Mouse (Mus musculus): ENCODE results near the gene Ilf3. TPM values are rescaled to one million over a fixed set of nuclear protein-coding genes. Genes with fewer than 3 reads are reported as not detected.

The Ilf3 gene
- polyA plus RNA-seq, 1 experiment from 2014 or later = 284 TPM

GRCm38 (mm10) chr9:21369080-21369479 is 1.4 kb downstream of the Ilf3 start:
- Histone ChIP-seq H3K4me3 (peak overlapping the region; percentile 83), H3K36me3 (peaks cover 16% of the 10 kb centered on the region), H3K9me3 (no peaks in the 10 kb centered on the region), H3K27ac (peak overlapping the region; percentile 88; the same call in 1 of the 2 replicates), H3K4me1 (peaks cover 14% of the 10 kb centered on the region), H3K4me2 (replicated peaks) (peak overlapping the region; percentile 84), H3K27me3 (no peaks in the 10 kb centered on the region), H3K9ac (peak overlapping the region; percentile 91)
- no peak for ATAC-seq (ENCODE audit: insufficient number of reproducible peaks, insufficient read depth, low FRiP score, low TSS enrichment)
- 64% methylated on average over 11 of the region's 11 CpGs for WGBS

- no peaks in the 10 kb centered on the region for H3K9me3 ChIP-seq
- H3K36me3 ChIP-seq = peaks cover 16% of the 10 kb centered on the region
- WGBS = 93% methylated on average over 2 of the region's 2 CpGs
- H3K4me1 ChIP-seq = peaks cover 20% of the 10 kb centered on the region
- no peak overlapping the region for H3K4me3 ChIP-seq
- no peak overlapping the region for H3K9ac ChIP-seq
- no peak for ATAC-seq (ENCODE audit: insufficient number of reproducible peaks, insufficient read depth, low FRiP score, low TSS enrichment)
- no peak overlapping the region; the same call in 1 of the 2 replicates for H3K4me2 ChIP-seq (replicated peaks)
- no peaks in the 10 kb centered on the region for H3K27me3 ChIP-seq
- H3K27ac ChIP-seq = no peak overlapping the region
Observed at GRCm38 (mm10) chr9:21370876-21371275, 3.2 kb downstream of the Ilf3 start.

- Histone ChIP-seq H3K27me3 (no peaks in the 10 kb centered on the region), H3K4me3 (no peak overlapping the region), H3K9ac (no peak overlapping the region), H3K4me1 (peaks cover 20% of the 10 kb centered on the region), H3K9me3 (no peaks in the 10 kb centered on the region), H3K4me2 (replicated peaks) (no peak overlapping the region), H3K27ac (no peak overlapping the region), H3K36me3 (peaks cover 16% of the 10 kb centered on the region)
- WGBS = 59% methylated on average over 1 of the region's 1 CpGs
- ATAC-seq (ENCODE audit: insufficient number of reproducible peaks, insufficient read depth, low FRiP score, low TSS enrichment) = no peak
Observed at GRCm38 (mm10) chr9:21372508-21372907, 4.8 kb downstream of the Ilf3 start.

- H3K4me3 ChIP-seq = no peak overlapping the region
- H3K27me3 ChIP-seq = no peaks in the 10 kb centered on the region
- H3K4me1 ChIP-seq = peaks cover 6% of the 10 kb centered on the region
- H3K4me2 ChIP-seq (replicated peaks) = no peak overlapping the region
- WGBS = 75% methylated on average over 3 of the region's 3 CpGs
- no peak overlapping the region for H3K27ac ChIP-seq
- H3K9me3 ChIP-seq = no peaks in the 10 kb centered on the region
- H3K9ac ChIP-seq = no peak overlapping the region
- no peak for ATAC-seq (ENCODE audit: insufficient number of reproducible peaks, insufficient read depth, low FRiP score, low TSS enrichment)
- peaks cover 3% of the 10 kb centered on the region; the same call in 1 of the 2 replicates for H3K36me3 ChIP-seq
Observed at GRCm38 (mm10) chr9:21379195-21379594, 11.5 kb downstream of the Ilf3 start.

- no peak overlapping the region for H3K4me3 ChIP-seq
- no peaks in the 10 kb centered on the region for H3K4me1 ChIP-seq
- no peaks in the 10 kb centered on the region for H3K9me3 ChIP-seq
- no peak overlapping the region for H3K27ac ChIP-seq
- ATAC-seq (ENCODE audit: insufficient number of reproducible peaks, insufficient read depth, low FRiP score, low TSS enrichment) = no peak
- peaks cover 3% of the 10 kb centered on the region; the same call in 1 of the 2 replicates for H3K36me3 ChIP-seq
- no peak overlapping the region for H3K9ac ChIP-seq
- H3K4me2 ChIP-seq (replicated peaks) = no peak overlapping the region
- H3K27me3 ChIP-seq = no peaks in the 10 kb centered on the region
Observed at GRCm38 (mm10) chr9:21380868-21381267, 13.2 kb downstream of the Ilf3 start.

GRCm38 (mm10) chr9:21383966-21384365 is 16.3 kb downstream of the Ilf3 start:
- peaks cover 14% of the 10 kb centered on the region for H3K36me3 ChIP-seq
- ATAC-seq (ENCODE audit: insufficient number of reproducible peaks, insufficient read depth, low FRiP score, low TSS enrichment) = no peak
- H3K9ac ChIP-seq = no peak overlapping the region
- H3K27ac ChIP-seq = no peak overlapping the region
- no peaks in the 10 kb centered on the region for H3K4me1 ChIP-seq
- no peak overlapping the region for H3K4me2 ChIP-seq (replicated peaks)
- H3K4me3 ChIP-seq = no peak overlapping the region
- H3K9me3 ChIP-seq = no peaks in the 10 kb centered on the region
- H3K27me3 ChIP-seq = no peaks in the 10 kb centered on the region

- H3K4me2 ChIP-seq (replicated peaks) = no peak overlapping the region
- no peak for ATAC-seq (ENCODE audit: insufficient number of reproducible peaks, insufficient read depth, low FRiP score, low TSS enrichment)
- H3K4me3 ChIP-seq = no peak overlapping the region
- H3K9me3 ChIP-seq = no peaks in the 10 kb centered on the region
- 90% methylated on average over 10 of the region's 10 CpGs for WGBS
- no peak overlapping the region for H3K9ac ChIP-seq
- no peak overlapping the region for H3K27ac ChIP-seq
- H3K4me1 ChIP-seq = no peaks in the 10 kb centered on the region
- H3K27me3 ChIP-seq = no peaks in the 10 kb centered on the region
- H3K36me3 ChIP-seq = peaks cover 95% of the 10 kb centered on the region
Observed at GRCm38 (mm10) chr9:21392646-21393175, 25.0 kb downstream of the Ilf3 start.

GRCm38 (mm10) chr9:21395692-21396091 is 28.0 kb downstream of the Ilf3 start:
- Histone ChIP-seq H3K27ac (no peak overlapping the region), H3K4me3 (no peak overlapping the region), H3K4me2 (replicated peaks) (no peak overlapping the region), H3K4me1 (no peaks in the 10 kb centered on the region), H3K27me3 (no peaks in the 10 kb centered on the region), H3K9me3 (no peaks in the 10 kb centered on the region), H3K9ac (no peak overlapping the region), H3K36me3 (peaks cover 97% of the 10 kb centered on the region)
- 91% methylated on average over 3 of the region's 3 CpGs for WGBS
- ATAC-seq (ENCODE audit: insufficient number of reproducible peaks, insufficient read depth, low FRiP score, low TSS enrichment) = no peak

- Histone ChIP-seq H3K27ac (no peak overlapping the region), H3K4me3 (no peak overlapping the region), H3K9me3 (no peaks in the 10 kb centered on the region), H3K36me3 (peaks cover 96% of the 10 kb centered on the region), H3K4me2 (replicated peaks) (no peak overlapping the region), H3K4me1 (no peaks in the 10 kb centered on the region), H3K9ac (no peak overlapping the region), H3K27me3 (no peaks in the 10 kb centered on the region)
- 94% methylated on average over 3 of the region's 3 CpGs for WGBS
- ATAC-seq (ENCODE audit: insufficient number of reproducible peaks, insufficient read depth, low FRiP score, low TSS enrichment) = no peak
Observed at GRCm38 (mm10) chr9:21397170-21397569, 29.5 kb downstream of the Ilf3 start.

- Histone ChIP-seq H3K27me3 (no peaks in the 10 kb centered on the region), H3K27ac (no peak overlapping the region), H3K4me1 (no peaks in the 10 kb centered on the region), H3K9me3 (no peaks in the 10 kb centered on the region), H3K4me2 (replicated peaks) (no peak overlapping the region), H3K36me3 (peaks cover 95% of the 10 kb centered on the region), H3K4me3 (no peak overlapping the region), H3K9ac (no peak overlapping the region)
- ATAC-seq (ENCODE audit: insufficient number of reproducible peaks, insufficient read depth, low FRiP score, low TSS enrichment) = no peak
- WGBS = 92% methylated on average over 9 of the region's 9 CpGs
Observed at GRCm38 (mm10) chr9:21401042-21401441, 33.4 kb downstream of the Ilf3 start.

- Histone ChIP-seq H3K4me3 (no peak overlapping the region), H3K4me2 (replicated peaks) (no peak overlapping the region), H3K9me3 (no peaks in the 10 kb centered on the region), H3K4me1 (no peaks in the 10 kb centered on the region), H3K36me3 (peaks cover 92% of the 10 kb centered on the region), H3K9ac (no peak overlapping the region), H3K27ac (no peak overlapping the region), H3K27me3 (no peaks in the 10 kb centered on the region)
- ATAC-seq (ENCODE audit: insufficient number of reproducible peaks, insufficient read depth, low FRiP score, low TSS enrichment) = no peak
- WGBS = 89% methylated on average over 11 of the region's 11 CpGs
Observed at GRCm38 (mm10) chr9:21402764-21403253, 35.1 kb downstream of the Ilf3 start.

- Histone ChIP-seq H3K27ac (no peak overlapping the region), H3K27me3 (no peaks in the 10 kb centered on the region), H3K9ac (no peak overlapping the region), H3K36me3 (peaks cover 82% of the 10 kb centered on the region), H3K4me3 (no peak overlapping the region), H3K9me3 (no peaks in the 10 kb centered on the region), H3K4me2 (replicated peaks) (no peak overlapping the region), H3K4me1 (no peaks in the 10 kb centered on the region)
- no peak for ATAC-seq (ENCODE audit: insufficient number of reproducible peaks, insufficient read depth, low FRiP score, low TSS enrichment)
- WGBS = 94% methylated on average over 5 of the region's 5 CpGs
Observed at GRCm38 (mm10) chr9:21403745-21404144, 36.1 kb downstream of the Ilf3 start.

Measured in embryonic facial prominence, embryonic 12.5 days (tissue).